Mouse (Mus musculus) hindbrain, postnatal 0 days (tissue): ENCODE measurements around the gene Fam151a. TPM values are rescaled to one million over a fixed set of nuclear protein-coding genes. Genes with fewer than 3 reads are reported as not detected.
"Not testable (repeated sequence)": the region's sequence is repeated elsewhere in the genome, so short reads cannot be mapped to it uniquely, and the experiment has no call there.

Experiments used
- ATAC-seq: fragments of 200-750 bp; cut with Nextera tagmentation; 2 replicates; pipeline ENCODE4 v1.8.0; 2017; ENCODE audit warnings: mild to moderate bottlenecking, moderate TSS enrichment, moderate library complexity
- DNase-seq: peaks from one replicate; pipeline ENCODE4 v3.0.0-alpha.2; 2015; ENCODE audit warnings: low spot score
- H3K27ac ChIP-seq: fragments of 300-500 bp; sonication (generic); 2 replicates; pipeline ENCODE4 v1.5.1; 2014; ENCODE audit warnings: mild to moderate bottlenecking
- H3K27me3 ChIP-seq: fragments of 300-500 bp; sonication (generic); 2 replicates; pipeline ENCODE4 v1.6.1; 2014; ENCODE audit warnings: low read length, mixed read lengths; ENCODE audit not compliant: insufficient read depth
- H3K36me3 ChIP-seq: fragments of 300-500 bp; sonication (generic); 2 replicates; pipeline ENCODE4 v1.6.1; 2014; ENCODE audit warnings: low read length, mixed read lengths; ENCODE audit not compliant: insufficient read depth
- H3K4me1 ChIP-seq: fragments of 300-500 bp; sonication (generic); 2 replicates; pipeline ENCODE4 v1.6.1; 2014; ENCODE audit warnings: antibody characterized with exemption, low read length, mixed read lengths; ENCODE audit not compliant: insufficient read depth
- H3K4me2 ChIP-seq: fragments of 300-500 bp; sonication (generic); 2 replicates; pipeline ENCODE4 v1.6.1; 2014; ENCODE audit warnings: low read depth, mild to moderate bottlenecking, low read length, moderate library complexity, mixed read lengths
- H3K4me3 ChIP-seq: fragments of 300-500 bp; sonication (generic); 2 replicates; pipeline ENCODE4 v1.5.1; 2014; ENCODE audit warnings: low read length
- H3K9ac ChIP-seq: fragments of 300-500 bp; sonication (generic); replicated peaks from 2 replicates; pipeline ENCODE4 v1.6.1; 2014; ENCODE audit warnings: mild to moderate bottlenecking, low read length, moderate library complexity, mixed read lengths
- H3K9me3 ChIP-seq: fragments of 300-500 bp; sonication (generic); 2 replicates; pipeline ENCODE4 v1.6.1; 2016; ENCODE audit warnings: low read length, mixed read lengths
- CTCF ChIP-seq: IDR thresholded peaks from 2 replicates; pipeline ENCODE4 v1.5.1; 2016; ENCODE audit warnings: antibody characterized with exemption, control low read depth, low read depth
- WGBS: fragments of 180-500 bp; shearing (Covaris S2); extraction: QIAGEN DNeasy Blood & Tissue Kit; methylation state at CpG from one replicate; pipeline ENCODE4 v1.1.7; 2014; 5-methylcytosine and 5-hydroxymethylcytosine counted together
- polyA plus RNA-seq: library from polyadenylated mRNA; unstranded; fragments of >200 nt; fragmentation: Nextera tagmentation; extraction: Ambion mirVana; gene quantifications from 2 replicates; pipeline ENCODE4 v1.2.1, GENCODE M21; 2015
- total RNA-seq: library from RNA; depleted of rRNA; stranded (reverse); fragments of >200 nt; gene quantifications from 2 replicates; pipeline ENCODE4 v1.2.3, GENCODE M21; 2014

Gene Fam151a
- total and polyA plus RNA-seq, 2 experiments from 2014 or later = not detected

- DNase-seq (no peak), ATAC-seq (no peak)
- Histone ChIP-seq H3K27me3 (no peaks in the 10 kb centered on the region), H3K27ac (no peak overlapping the region), H3K36me3 (no peaks in the 10 kb centered on the region), H3K4me1 (peaks cover 7% of the 10 kb centered on the region), H3K4me2 (no peak overlapping the region), H3K9ac (no peak overlapping the region), H3K9me3 (no peaks in the 10 kb centered on the region), H3K4me3 (no peak overlapping the region)
- no peak for TF ChIP-seq CTCF
- WGBS = 96% methylated on average over 1 of the region's 1 CpGs
These were observed 38.9 kb downstream of the Fam151a start for GRCm38 (mm10) chr4:106772558-106772957.

- H3K27me3 ChIP-seq, H3K36me3 ChIP-seq, H3K4me3 ChIP-seq, H3K4me2 ChIP-seq, ATAC-seq, H3K27ac ChIP-seq, DNase-seq, H3K9me3 ChIP-seq, H3K9ac ChIP-seq: not testable (repeated sequence)
- H3K4me1 ChIP-seq = peaks cover 27% of the 10 kb centered on the region
- WGBS = 88% methylated on average over 6 of the region's 6 CpGs
These were observed 42.1 kb downstream of the Fam151a start for GRCm38 (mm10) chr4:106775767-106776166.

- no peak for TF ChIP-seq CTCF
- H3K4me1 ChIP-seq = peaks cover 27% of the 10 kb centered on the region
- H3K9me3 ChIP-seq = no peaks in the 10 kb centered on the region
- peak; percentile 92 for DNase-seq
- 0 out of 2 replicates have a peak overlapping the region, but pooled peaks have one; percentile 13 for H3K9ac ChIP-seq
- no peaks in the 10 kb centered on the region for H3K27me3 ChIP-seq
- H3K27ac ChIP-seq = peak overlapping the region; percentile 76
- no peak overlapping the region for H3K4me2 ChIP-seq
- peak; percentile 28; the same call in 1 of the 2 replicates for ATAC-seq
- 14% methylated on average over 3 of the region's 3 CpGs for WGBS
- no peak overlapping the region for H3K4me3 ChIP-seq
- H3K36me3 ChIP-seq = no peaks in the 10 kb centered on the region
These were observed 43.3 kb downstream of the Fam151a start for GRCm38 (mm10) chr4:106776998-106777397.

GRCm38 (mm10) chr4:106778116-106778788, 44.6 kb downstream of the Fam151a start:
- WGBS = 30% methylated on average over 5 of the region's 5 CpGs
- peak; percentile 96 for ATAC-seq

GRCm38 (mm10) chr4:106780045-106780444, 46.4 kb downstream of the Fam151a start:
- peaks cover 27% of the 10 kb centered on the region for H3K4me1 ChIP-seq
- H3K9ac ChIP-seq = no peak overlapping the region
- 21% methylated on average over 3 of the region's 3 CpGs for whole genome bisulfite sequencing
- H3K27ac ChIP-seq = 0 out of 2 replicates have a peak overlapping the region, but pooled peaks have one; percentile 76
- DNase-seq (peak; percentile 67), ATAC-seq (peak; percentile 48; the same call in 1 of the 2 replicates)
- H3K4me3 ChIP-seq = no peak overlapping the region
- TF ChIP-seq CTCF = no peak
- H3K36me3 ChIP-seq = no peaks in the 10 kb centered on the region
- H3K9me3 ChIP-seq = no peaks in the 10 kb centered on the region
- H3K27me3 ChIP-seq = no peaks in the 10 kb centered on the region
- H3K4me2 ChIP-seq = no peak overlapping the region

More at GRCm38 (mm10) chr4:106778116-106778788, 44.6 kb downstream of the Fam151a start:
- no peaks in the 10 kb centered on the region for H3K9me3 ChIP-seq
- TF ChIP-seq CTCF = peak; percentile 41
- no peak overlapping the region for H3K4me2 ChIP-seq
- H3K27ac ChIP-seq = peak overlapping the region; percentile 76
- H3K36me3 ChIP-seq = no peaks in the 10 kb centered on the region
- H3K4me3 ChIP-seq = no peak overlapping the region
- no peaks in the 10 kb centered on the region for H3K27me3 ChIP-seq
- peaks cover 27% of the 10 kb centered on the region for H3K4me1 ChIP-seq
- DNase-seq = peak; percentile 95
- no peak overlapping the region for H3K9ac ChIP-seq

- H3K27me3 ChIP-seq = no peaks in the 10 kb centered on the region
- no peak overlapping the region for H3K4me3 ChIP-seq
- H3K36me3 ChIP-seq = no peaks in the 10 kb centered on the region
- ATAC-seq = no peak
- WGBS = 57% methylated on average over 10 of the region's 10 CpGs
- H3K9ac ChIP-seq = no peak overlapping the region
- no peak for DNase-seq
- no peak overlapping the region for H3K27ac ChIP-seq
- TF ChIP-seq CTCF = no peak
- peaks cover 35% of the 10 kb centered on the region for H3K4me1 ChIP-seq
- H3K9me3 ChIP-seq = no peaks in the 10 kb centered on the region
- H3K4me2 ChIP-seq = no peak overlapping the region
These were observed 49.4 kb downstream of the Fam151a start for GRCm38 (mm10) chr4:106783137-106783536.

- no peaks in the 10 kb centered on the region for H3K36me3 ChIP-seq
- H3K27me3 ChIP-seq = no peaks in the 10 kb centered on the region
- no peak for DNase-seq
These were observed 51.1 kb downstream of the Fam151a start for GRCm38 (mm10) chr4:106784806-106785205.

More at GRCm38 (mm10) chr4:106784806-106785205, 51.1 kb downstream of the Fam151a start:
- Histone ChIP-seq H3K4me3 (no peak overlapping the region), H3K9ac (no peak overlapping the region), H3K27ac (no peak overlapping the region), H3K4me1 (peaks cover 19% of the 10 kb centered on the region), H3K9me3 (no peaks in the 10 kb centered on the region), H3K4me2 (no peak overlapping the region)
- ATAC-seq = no peak
- no peak for TF ChIP-seq CTCF
- WGBS = 91% methylated on average over 7 of the region's 7 CpGs
